ENCODE assay signal across 8 mouse cellular contexts in genomic region chr4:89309996-89310395, GRCm38 (mm10). TPM values are rescaled to one million over a fixed set of nuclear protein-coding genes. Genes with fewer than 3 reads are reported as not detected.
DNase-seq lines count a peak whose midpoint lies in the region; ATAC-seq and TF ChIP-seq lines count a peak whose summit lies in the region.

No protein-coding gene starts in this region.

- no peak for TF ChIP-seq EP300 in liver, embryonic 14.5 days (IDR thresholded peaks at IDR 0.05; ENCODE audit: low read depth)

- peaks cover 88% of the 10 kb centered on the region for H3K27me3 ChIP-seq in heart, embryonic 13.5 days (replicated peaks)
- H3K27me3 ChIP-seq in forebrain, embryonic 12.5 days = peaks cover 84% of the 10 kb centered on the region
- peaks cover 50% of the 10 kb centered on the region for H3K27me3 ChIP-seq in liver, embryonic 14.5 days (ENCODE audit: control insufficient read depth, insufficient read depth, low read length)

- peak overlapping the region; percentile 99 for H3K4me2 ChIP-seq in heart, embryonic 13.5 days
- peak overlapping the region; percentile 94 for H3K4me2 ChIP-seq in forebrain, embryonic 12.5 days
- peak overlapping the region; percentile 83 for H3K4me2 ChIP-seq in liver, embryonic 14.5 days (ENCODE audit: low read depth)

- H3K9me3 ChIP-seq in heart, embryonic 13.5 days = no peaks in the 10 kb centered on the region
- H3K9me3 ChIP-seq in forebrain, embryonic 12.5 days = no peaks in the 10 kb centered on the region
- H3K9me3 ChIP-seq in liver, embryonic 14.5 days (ENCODE audit: control insufficient read depth, low read length) = no peaks in the 10 kb centered on the region

- H3K36me3 ChIP-seq in heart, embryonic 13.5 days = no peaks in the 10 kb centered on the region
- no peaks in the 10 kb centered on the region for H3K36me3 ChIP-seq in forebrain, embryonic 12.5 days (replicated peaks)
- no peaks in the 10 kb centered on the region for H3K36me3 ChIP-seq in liver, embryonic 14.5 days (replicated peaks; ENCODE audit: control insufficient read depth, insufficient read depth, low read depth)

- ATAC-seq in heart, embryonic 13.5 days (ENCODE audit: extremely low read depth, insufficient number of reproducible peaks, low FRiP score, low TSS enrichment) = no peak
- ATAC-seq in forebrain, embryonic 12.5 days (ENCODE audit: low FRiP score) = no peak
- no peak for ATAC-seq in liver, embryonic 14.5 days (ENCODE audit: insufficient read depth)

- TF ChIP-seq CTCF in liver, embryonic 14.5 days (IDR thresholded peaks at IDR 0.05; ENCODE audit: low read depth) = no peak

- H3K9ac ChIP-seq in heart, embryonic 13.5 days = peak overlapping the region; percentile 78; the same call in 1 of the 2 replicates
- no peak overlapping the region for H3K9ac ChIP-seq in forebrain, embryonic 12.5 days
- no peak overlapping the region for H3K9ac ChIP-seq in liver, embryonic 14.5 days (replicated peaks)

- no peak overlapping the region for H3K27ac ChIP-seq in heart, embryonic 13.5 days (replicated peaks)
- H3K27ac ChIP-seq in forebrain, embryonic 12.5 days = no peak overlapping the region
- H3K27ac ChIP-seq in liver, embryonic 14.5 days = no peak overlapping the region

- H3K4me1 ChIP-seq in heart, embryonic 13.5 days = peaks cover 12% of the 10 kb centered on the region
- H3K4me1 ChIP-seq in forebrain, embryonic 12.5 days = peaks cover 10% of the 10 kb centered on the region; the same call in 1 of the 2 replicates
- H3K4me1 ChIP-seq in liver, embryonic 14.5 days (replicated peaks; ENCODE audit: control insufficient read depth in 2 of 2, insufficient read depth in 2 of 2, low read length in 1 of 2) = peaks cover 2 to 3% of the 10 kb centered on the region in 2 experiments; a peak in 1 of 4 replicates

- H3K4me3 ChIP-seq in heart, embryonic 13.5 days = peak overlapping the region; percentile 73
- H3K4me3 ChIP-seq in forebrain, embryonic 12.5 days (replicated peaks) = no peak overlapping the region
- peak overlapping the region in 1 of 2 experiments; percentile 59; a peak in 2 of 4 replicates for H3K4me3 ChIP-seq in liver, embryonic 14.5 days (ENCODE audit: insufficient read depth in 1 of 2, low read depth in 2 of 2, low read length in 2 of 2)

- 4% methylated on average over 11 of the region's 11 CpGs for WGBS in heart, embryonic 13.5 days
- 1% methylated on average over 11 of the region's 11 CpGs for WGBS in forebrain, embryonic 12.5 days
- WGBS in liver, embryonic 14.5 days (ENCODE audit: insufficient replicate concordance) = 4% methylated on average over 11 of the region's 11 CpGs

- DNase-seq in heart, adult 9 months (ENCODE audit: low spot score in 2 of 2) = no peak
- peak; percentile 57 for DNase-seq in 3T3-L1 (ENCODE audit: low read depth, low spot score)
- DNase-seq in liver, embryonic 14.5 days (ENCODE audit: low read depth in 3 of 3, low spot score in 3 of 3) = no peak
- DNase-seq in right cerebral cortex, postnatal 4 days = no peak
- DNase-seq in yolk sac, embryonic 10.5 days (ENCODE audit: low spot score) = no peak
- no peak for DNase-seq in embryo, embryonic 10.5 days (ENCODE audit: low spot score)

RNA-seq across cellular contexts. Expression of gene Cdkn2b, which starts 0.8 kb away (rescaled TPM):
- polyA plus RNA-seq in heart, embryonic 13.5 days (2015; fragmentation: Nextera tagmentation; extraction: Ambion mirVana) = 0.75 and 1.1 TPM in 2 replicates
- polyA plus RNA-seq in forebrain, embryonic 12.5 days (2016; fragmentation: Nextera tagmentation; extraction: Ambion mirVana) = 0.27 and 0.28 TPM in 2 replicates
- 0.11 TPM in 2 replicates for polyA plus RNA-seq in liver, embryonic 14.5 days (2012; rRNA removed)
- polyA plus RNA-seq in liver, embryonic 14.5 days (2014; fragmentation: Nextera tagmentation; extraction: Ambion mirVana) = not detected in 2 replicates

RNA-seq across cellular contexts. Expression of gene Cdkn2a, which starts 15.5 kb away (rescaled TPM):
- polyA plus RNA-seq in heart, embryonic 13.5 days (2015; fragmentation: Nextera tagmentation; extraction: Ambion mirVana) = not detected in 2 replicates
- polyA plus RNA-seq in forebrain, embryonic 12.5 days (2016; fragmentation: Nextera tagmentation; extraction: Ambion mirVana) = not detected in 2 replicates
- not detected in 2 replicates for polyA plus RNA-seq in liver, embryonic 14.5 days (2012; rRNA removed)
- polyA plus RNA-seq in liver, embryonic 14.5 days (2014; fragmentation: Nextera tagmentation; extraction: Ambion mirVana) = not detected in 2 replicates
